Mouse (Mus musculus) heart, postnatal 25 days (tissue): ENCODE data around the gene Rab14. TPM values are rescaled to one million over a fixed set of nuclear protein-coding genes. Genes with fewer than 3 reads are reported as not detected.
A peak's percentile ranks its signal among the peaks of the same experiment; 100 is the strongest.

ENCODE experiments used
- DNase-seq: peaks from one replicate; pipeline ENCODE4 v3.0.0; 2022; ENCODE audit warnings: low spot score
- intact Hi-C: fragments of 180-260 bp; cut with DNase I; formaldehyde crosslinking; loops from one replicate; pipeline ENCODE4 v1.15.1; 2025
- total RNA-seq, 2 experiments: library from RNA; stranded (reverse); gene quantifications; 2 replicates each; pipeline ENCODE4 v1.2.3; 2021

Rab14 gene
- total RNA-seq: 100 to 1,000 TPM; 117 to 136 TPM

DNA sequence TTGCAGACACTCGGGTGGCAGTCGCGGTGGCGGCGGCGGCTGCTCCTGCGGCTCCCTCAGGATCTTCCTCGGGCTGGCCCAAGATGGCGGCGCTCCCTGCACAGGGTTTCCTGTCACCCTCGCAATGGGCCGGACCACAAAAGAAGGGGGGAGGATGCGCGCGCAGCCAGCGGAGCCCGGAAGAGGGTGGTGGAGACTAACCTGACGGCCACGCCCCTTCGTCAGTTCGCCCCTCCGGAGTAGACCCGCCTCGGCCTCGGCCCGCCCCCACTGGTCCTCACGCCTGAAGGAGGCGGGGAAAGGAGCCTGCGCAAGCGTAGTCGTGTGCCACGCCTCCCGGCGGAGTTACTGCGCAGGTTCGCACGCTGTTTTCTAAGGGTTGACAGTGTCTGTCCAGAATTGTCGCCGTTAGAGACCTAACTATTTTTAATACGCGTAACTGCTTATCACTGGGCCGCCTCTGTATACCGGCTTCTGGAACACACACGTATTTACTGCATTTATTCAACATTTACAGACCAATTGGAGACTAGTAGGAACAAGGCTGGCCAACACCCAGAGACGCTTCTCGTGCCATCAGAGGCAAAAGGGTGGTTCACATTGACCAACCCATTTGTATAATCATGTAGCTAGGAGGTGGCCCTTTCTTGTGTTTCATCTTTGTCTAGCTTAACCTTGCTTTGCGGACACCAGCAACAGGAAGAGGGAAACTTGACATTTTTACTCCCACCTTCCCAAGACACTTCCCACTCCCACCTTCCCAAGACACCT lies at the start of gene Rab14:
Gene Rab14 (minus strand): TSS at position 223 of the 771 bp plus-strand sequence.
- intact Hi-C loops: loop anchor here (5.0 kb wide), 1 partner anchor 136 kb away; the partner anchor contains the start of gene Stom
- peak; percentile 99 for DNase-seq

DNA sequence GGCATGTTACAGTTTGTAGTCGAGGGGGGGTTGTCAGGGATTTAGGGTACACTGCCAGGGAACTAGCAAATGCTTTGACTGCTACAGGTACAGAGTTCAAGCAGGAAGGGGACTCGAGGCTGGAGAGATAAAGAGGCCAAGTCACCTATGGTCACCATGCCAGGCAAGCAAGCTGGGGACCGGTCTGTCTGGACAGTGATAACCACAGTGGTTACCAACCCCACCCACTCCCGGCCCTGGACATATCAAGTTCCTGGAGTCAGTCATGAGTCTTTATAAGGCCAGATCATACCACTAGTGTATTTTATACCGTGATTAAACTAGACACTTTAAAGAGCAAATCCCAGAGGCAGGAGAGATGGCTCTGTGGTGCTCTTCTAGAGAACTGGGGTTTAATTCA lies 46.8 kb upstream of the Rab14 start:
- intact Hi-C loops: no loop called here

DNA sequence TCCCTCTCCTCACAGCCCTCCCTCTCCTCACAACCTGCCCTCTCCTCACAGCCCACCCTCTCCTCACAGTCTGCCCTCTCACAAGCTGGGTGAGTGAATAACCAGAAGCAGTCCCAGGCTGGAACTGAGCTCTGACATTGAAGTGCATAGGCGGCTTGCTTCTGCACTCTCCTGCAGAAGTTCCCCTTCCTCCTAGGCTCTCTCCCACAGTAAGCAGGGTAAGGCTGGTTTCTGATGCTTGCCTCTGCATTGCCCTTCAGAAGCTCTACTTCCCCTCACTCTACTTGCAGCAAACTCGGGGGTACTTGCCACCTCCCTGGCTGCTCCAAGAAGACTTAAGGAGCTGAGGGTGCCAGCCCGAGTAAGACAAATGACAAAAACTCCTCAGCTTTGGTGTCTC lies 43.3 kb upstream of the Rab14 start:
- DNase-seq: no peak
- intact Hi-C loops: no loop called here

More for the DNA sequence above, 46.8 kb upstream of the Rab14 start:
- no peak for DNase-seq

DNA sequence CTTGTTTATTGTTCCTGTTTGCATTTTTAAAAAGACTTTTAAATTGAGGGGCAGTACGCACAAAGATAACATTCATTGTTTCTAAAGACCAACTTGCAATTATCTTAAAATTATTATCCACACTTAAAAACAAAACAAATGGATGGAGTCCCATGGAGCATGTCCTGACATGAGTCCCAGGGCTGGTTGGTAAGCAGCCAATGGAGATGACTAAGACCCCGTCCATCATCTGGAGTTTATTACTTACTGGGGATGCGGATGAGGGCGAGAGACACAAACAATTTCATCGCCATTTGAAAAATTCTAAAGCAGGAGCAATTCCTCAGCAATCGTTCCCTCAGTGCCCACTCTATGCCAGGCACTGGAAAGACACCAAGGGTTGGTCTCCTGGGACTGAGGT lies 34.1 kb upstream of the Rab14 start:
- DNase-seq: no peak
- intact Hi-C loops: no loop called here

DNA sequence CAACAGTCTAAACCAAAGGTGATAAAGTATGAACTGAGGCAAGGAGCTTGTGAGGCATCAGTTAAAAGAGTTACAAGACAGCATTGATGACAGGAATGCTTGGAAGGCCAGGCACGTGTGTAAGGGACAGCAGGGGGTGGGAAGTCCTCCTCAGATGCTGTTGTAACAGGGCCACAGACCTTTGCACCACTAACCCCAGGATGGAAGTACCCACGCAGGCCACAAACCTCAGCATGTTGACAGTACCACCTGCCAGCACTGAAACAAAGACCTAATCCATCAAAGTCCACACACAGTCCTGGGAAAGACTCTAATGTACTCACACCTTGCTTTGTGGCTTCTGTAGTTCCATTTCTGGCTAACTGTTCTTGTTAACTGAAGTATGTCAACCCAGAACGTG lies 33.0 kb upstream of the Rab14 start:
- intact Hi-C loops: no loop called here
- no peak for DNase-seq

DNA sequence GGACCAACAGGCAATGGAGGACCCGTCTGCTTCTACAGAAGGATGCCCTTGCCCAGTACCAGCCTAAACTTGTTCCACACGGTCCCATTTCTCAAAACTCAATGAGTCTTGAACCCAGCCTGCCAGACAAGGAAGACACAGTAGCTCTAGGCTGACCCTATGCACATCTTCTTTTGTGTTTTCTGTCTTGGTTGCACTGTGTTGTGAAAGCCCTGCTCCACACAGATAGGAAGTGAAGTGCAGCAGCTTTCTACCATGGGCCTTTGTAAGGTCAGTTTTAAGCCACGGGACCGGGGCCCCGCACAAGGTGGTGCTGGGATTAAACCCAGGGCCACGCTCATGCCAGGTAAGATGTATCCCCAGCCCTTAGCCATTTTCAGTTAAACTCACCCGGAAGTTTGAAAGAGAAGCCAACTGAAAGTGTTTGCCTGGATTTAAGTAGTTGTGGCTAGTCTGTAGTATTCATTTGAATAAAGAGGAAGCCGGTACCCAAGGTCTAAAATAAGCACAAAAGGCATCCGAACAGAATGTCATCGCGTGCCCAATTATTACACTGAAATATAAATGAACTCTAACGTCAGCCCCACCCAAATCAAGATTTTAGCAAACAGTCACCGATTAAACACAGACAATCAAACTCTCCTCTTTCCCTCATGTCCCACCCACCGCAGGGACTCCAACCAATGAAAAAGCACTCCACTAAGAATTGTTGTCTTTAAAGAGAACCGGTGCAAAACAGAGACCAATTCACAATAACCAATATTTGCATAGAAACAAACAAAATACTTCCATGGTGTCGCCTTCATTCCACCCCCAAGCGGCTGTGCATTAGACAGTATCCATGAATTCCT lies 31.9 kb upstream of the Rab14 start:
- intact Hi-C loops: no loop called here
- DNase-seq: no peak

DNA sequence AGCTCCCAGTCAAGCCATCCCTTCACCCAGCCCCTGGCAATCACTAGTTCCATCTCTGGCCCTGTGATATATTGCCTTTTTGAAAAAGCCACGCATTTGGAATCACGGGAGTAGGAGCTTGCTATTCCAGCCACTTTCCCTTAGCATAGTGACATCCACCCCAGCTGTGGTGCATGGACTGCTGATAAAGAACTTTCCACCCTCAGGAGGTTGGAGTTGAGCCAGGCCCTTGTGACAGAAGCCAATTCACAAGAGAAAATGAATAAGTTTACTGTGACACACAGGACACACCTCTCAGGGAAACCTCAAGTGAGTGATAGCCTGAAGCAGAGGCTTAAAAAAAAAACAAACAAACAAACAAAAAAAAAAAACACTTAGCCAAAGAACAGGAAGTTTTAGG lies 31.0 kb upstream of the Rab14 start:
- DNase-seq: no peak
- intact Hi-C loops: no loop called here

DNA sequence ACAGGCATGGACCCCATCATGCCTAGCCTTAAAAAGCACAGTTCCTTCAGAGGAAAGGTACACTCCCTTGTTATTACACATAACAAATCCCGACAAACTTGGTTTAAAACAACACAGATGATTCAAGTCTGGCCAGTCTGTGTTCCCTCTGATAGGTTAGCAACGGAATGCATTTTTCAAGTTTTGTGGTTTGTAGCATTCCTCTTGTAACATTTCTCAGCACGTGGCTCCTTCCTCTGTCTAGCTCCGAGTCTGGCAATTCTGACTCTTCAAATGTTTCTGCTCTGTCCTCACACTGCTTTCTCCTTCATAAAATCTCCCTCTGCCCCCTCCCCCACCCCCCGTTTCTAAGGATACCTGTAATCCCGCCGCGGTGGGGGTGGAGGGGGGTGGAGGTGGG lies 29.3 kb upstream of the Rab14 start:
- intact Hi-C loops: no loop called here
- DNase-seq: no peak

DNA sequence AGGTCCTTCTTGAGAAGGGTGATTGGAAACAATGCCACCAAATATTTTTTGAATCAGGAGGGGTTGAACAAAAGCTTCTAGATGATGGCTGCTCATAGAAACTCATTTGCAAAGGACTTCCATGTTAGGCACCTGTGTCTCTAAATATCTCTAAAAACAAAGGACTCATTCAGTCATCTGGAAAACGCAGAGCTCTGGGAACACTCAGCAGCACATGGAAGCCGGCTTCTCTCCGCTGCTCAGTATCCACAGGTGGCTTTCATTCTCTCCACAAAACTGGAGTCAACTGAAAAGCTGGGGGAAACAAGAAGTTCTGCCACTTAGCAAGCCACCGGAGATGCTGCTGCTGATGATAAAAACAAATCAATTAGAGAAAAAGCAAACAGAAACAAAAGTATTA lies 27.2 kb upstream of the Rab14 start:
- no peak for DNase-seq
- intact Hi-C loops: no loop called here

DNA sequence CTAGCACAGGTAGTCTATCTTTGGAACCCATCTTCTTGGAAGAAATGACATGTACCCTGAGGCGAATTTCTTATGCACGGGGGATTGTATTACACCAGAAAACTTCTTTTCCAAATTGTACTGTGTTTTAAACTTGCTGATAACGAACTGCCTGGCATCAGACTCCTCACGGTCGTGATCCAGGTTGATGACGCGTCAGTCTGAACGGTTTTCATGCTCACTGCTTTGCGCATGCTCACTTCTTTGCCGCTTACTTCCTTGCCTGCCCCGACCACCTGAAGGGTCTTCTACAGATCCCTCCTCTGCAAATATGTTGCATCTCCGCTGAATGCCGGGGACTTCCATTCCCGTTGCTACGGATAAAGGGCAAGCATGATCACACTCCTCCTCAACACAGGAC lies 23.4 kb upstream of the Rab14 start:
- intact Hi-C loops: no loop called here
- no peak for DNase-seq

DNA sequence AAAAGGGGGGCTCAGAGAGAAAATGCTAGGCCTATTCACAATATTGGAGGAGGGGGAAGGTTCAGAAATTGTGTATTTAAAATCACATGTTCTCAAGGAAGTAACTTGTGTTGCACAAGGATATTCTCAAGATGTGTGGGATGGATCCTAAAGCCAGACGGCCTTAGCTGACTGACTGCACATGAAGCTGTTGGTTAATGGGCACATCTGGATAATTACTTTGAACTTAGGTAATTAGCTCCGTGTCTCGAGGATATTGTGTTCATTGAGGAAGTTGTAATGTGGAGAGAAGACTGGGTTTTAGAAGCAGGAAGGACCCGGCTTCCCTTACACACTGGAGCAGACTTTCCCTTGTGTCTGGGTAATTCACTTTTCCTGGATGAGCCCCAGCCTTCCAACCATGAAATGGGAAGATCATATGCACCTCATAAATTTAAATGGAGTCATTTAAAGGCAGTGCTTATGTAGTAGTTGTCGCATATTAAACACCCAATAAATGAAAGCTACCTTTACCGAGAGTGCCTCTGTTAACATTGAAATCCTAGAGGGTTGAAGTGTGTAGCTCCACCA lies 22.0 kb upstream of the Rab14 start:
- no peak for DNase-seq
- intact Hi-C loops: no loop called here

DNA sequence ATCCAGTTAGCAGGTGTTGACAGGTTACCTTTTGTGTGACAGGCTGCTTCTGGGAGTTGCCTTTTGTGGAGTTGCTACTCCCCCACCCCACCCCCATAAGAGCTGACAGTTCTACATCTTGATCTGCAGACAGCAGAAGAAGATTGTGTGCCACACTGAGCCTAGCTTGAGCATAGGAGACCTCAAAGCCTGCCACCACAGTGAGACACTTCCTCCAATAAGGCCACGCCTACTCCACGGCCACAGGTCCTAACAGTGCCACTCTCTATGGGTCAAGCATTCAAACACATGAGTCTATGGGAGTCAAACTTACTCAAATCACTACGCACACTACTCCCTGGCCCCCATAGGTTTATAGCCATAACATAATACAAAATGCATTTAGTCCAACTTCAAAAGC lies 17.8 kb upstream of the Rab14 start:
- intact Hi-C loops: loop anchor here (5.0 kb wide), 1 partner anchor 179 kb away; the partner anchor contains the start of gene 4930402F06Rik
- DNase-seq: no peak

DNA sequence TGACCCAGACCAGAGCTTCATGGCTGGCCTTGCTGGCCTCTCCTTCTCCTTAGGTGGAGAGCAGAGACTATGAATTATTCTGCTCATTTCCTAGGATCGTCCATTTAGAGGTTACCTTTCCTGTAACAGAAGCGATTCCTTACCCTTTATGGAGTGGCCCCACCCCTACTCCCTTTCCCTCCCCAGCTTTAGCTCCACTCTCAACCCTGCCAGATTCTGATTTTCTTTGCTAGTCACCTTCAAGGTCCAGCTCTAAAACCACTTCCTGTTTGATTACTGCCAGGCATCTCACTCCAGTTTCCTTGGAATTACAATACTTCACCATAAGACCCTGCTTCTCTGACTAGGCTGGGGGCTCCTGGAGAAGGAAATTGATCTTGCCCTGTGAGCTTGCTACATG lies 15.8 kb upstream of the Rab14 start:
- DNase-seq: no peak
- intact Hi-C loops: loop anchor here (5.0 kb wide), 1 partner anchor 181 kb away; the partner anchor contains the start of gene 4930402F06Rik

DNA sequence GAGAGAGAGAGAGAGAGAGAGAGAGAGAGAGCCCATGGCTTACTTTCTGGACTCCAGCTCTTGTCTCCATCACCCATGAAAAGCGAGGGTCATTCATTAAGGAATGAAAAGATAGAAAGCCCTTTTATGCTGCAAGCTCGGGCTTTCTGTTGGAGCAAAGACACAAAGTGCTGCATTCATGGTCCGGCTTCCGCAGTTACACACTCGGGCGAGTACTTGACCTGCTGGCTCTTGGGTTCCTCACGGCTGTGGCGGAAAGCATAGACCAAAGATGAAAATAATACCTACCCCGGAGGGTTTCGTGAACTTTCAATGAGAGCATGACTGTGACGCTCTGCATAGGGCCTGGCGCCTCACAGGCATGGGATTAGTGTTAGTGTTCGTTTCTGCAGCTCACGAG lies 14.4 kb upstream of the Rab14 start:
- no peak for DNase-seq
- intact Hi-C loops: loop anchor here (5.0 kb wide), 1 partner anchor 182 kb away; the partner anchor contains the start of gene 4930402F06Rik

DNA sequence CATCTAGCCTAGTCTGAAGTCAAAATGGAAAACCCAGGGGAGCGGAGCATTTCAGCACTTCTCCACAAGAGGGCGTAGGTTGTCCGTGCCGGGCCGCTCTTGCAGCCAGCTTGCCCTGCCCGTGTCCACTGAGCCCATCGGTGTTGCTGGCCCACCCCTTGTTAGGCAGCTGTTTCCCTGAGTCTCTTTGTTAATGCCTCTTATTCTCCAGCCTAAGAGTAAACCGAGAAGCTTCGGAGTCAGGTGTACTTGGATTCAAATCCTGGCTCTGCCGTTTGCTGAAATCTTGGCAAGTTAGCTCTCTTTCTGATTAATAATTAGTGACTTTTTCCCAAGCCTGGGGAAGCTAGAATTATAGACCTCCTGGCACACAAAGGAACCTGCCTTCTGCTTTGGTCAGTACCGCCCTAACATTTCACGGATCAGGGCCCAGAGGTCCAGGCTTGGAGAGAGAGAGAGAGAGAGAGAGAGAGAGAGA lies 14.0 kb upstream of the Rab14 start:
- peak; percentile 66 for DNase-seq
- intact Hi-C loops: loop anchor here (1.0 to 5.0 kb wide), 3 partner anchors 55 to 182 kb away; partner anchors contain the start of gene 4930402F06Rik

DNA sequence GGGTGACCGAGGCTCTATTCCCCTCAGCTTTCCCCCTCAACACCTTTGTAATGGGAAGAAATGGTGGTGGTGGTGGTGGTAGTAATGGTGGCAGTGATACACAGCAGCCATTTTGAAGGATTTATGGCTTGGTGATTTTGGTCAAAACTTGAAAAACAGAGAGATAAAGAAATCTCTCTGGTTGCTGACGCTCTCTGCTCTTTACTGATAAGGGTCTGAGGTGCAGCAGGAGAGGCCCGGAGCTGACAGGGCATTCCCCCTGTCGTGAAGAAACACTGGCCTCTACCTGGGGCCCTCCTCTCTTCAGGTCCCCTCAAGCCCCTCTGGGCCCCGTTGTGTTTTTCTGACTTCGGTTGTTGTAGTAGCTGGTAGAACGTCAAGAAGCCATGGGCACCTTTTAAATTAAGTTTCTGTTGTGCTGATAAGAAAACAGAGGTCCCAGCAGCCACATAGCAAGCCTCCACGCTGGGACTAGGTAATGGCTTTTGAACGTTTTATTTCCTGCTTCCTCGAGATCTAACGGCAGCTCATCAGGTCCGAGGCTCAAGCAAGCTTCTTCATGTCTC lies 12.5 kb upstream of the Rab14 start:
- no peak for DNase-seq
- intact Hi-C loops: loop anchor here (5.0 kb wide), 1 partner anchor 134 kb away; no protein-coding TSS in a partner anchor

DNA sequence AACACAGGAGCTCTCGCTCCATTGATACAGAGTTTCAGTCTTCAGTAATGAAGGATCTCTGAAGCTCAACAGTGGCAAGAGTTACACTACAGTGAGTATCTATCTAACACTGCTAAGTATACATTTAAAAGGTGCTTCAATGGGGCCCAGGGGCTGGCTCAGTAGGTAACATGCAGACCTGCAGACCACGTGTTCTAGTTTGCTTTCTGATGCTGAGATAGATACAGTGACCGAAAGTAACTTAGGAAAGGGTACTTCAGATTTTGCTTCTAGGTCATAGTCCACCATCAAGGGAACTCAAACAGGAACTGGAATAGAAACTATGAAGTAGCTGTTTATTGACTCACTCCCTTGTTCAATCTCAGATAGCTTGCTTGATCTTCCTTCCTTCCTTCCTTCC lies 10.8 kb upstream of the Rab14 start:
- DNase-seq: no peak
- intact Hi-C loops: loop anchor here (5.0 kb wide), 1 partner anchor 136 kb away; no protein-coding TSS in a partner anchor

DNA sequence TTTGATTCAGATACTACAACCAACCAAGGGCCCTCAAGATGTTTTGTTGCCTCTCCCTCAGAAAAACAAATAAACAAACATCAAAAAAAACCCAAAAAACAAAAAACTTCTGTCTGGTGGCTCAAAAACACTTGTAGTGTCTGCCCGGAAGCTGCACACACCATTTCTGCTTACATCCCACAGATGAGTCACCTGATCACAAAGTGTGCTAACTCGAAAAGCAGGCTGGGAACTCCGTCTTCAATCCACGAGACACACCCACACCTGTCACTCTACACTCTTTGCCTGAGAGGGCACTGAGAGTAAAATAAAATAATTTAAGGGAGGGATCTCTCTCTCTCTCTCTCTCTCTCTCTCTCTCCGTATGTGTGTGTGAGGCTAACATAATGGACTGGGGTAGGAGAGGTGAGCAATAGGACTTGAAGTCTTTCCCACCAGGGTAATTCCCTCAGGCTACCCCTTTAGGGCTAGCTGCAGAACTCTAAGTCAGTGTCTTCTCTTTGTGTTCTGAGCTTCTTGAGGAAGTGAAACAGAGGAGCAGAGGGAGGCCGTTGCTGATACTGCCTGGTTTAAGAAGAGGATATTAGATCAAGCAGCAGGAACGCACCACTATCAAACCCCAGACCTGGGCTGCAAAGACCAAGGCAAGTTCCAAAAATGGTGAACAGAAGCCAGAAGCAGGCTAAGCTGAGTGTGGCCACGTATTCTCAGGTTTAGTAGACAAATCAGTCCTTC lies 8.2 kb upstream of the Rab14 start:
- intact Hi-C loops: no loop called here
- DNase-seq: no peak

DNA sequence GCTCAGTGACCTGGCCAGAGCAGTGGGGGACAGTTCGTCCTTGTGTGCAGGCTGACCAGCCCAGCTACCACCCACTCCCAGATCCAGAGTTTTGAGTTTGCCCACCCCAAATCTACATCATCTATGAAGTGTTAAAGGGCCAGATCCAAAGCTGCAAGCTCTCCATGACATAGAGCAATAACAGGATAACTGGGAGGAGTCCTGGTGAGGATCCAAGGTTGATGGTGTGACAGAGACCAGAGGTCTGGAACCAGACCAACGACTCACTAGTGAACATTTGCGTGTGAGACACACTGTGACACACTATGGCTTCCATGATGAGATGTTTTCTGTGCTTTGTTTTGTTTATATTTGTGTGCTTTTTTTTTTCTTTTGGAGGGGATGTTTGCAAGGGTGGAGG lies 7.1 kb upstream of the Rab14 start:
- DNase-seq: no peak
- intact Hi-C loops: no loop called here
